Mouse (Mus musculus) forebrain, embryonic 13.5 days (tissue): ENCODE results near the gene Rab3gap2. TPM values are rescaled to one million over a fixed set of nuclear protein-coding genes. Genes with fewer than 3 reads are reported as not detected.
"Not testable (repeated sequence)": the region's sequence is repeated elsewhere in the genome, so short reads cannot be mapped to it uniquely, and the experiment has no call there.

Experiments
- ATAC-seq: fragments of 200-750 bp; cut with Nextera tagmentation; 2 replicates; pipeline ENCODE4 v1.8.0; 2017
- H3K27ac ChIP-seq: fragments of 300-500 bp; sonication (generic); 2 replicates; pipeline ENCODE4 v1.5.1; 2015; ENCODE audit warnings: inconsistent platforms, mild to moderate bottlenecking, moderate library complexity
- H3K27me3 ChIP-seq: fragments of 300-500 bp; sonication (generic); 2 replicates; pipeline ENCODE4 v1.6.1; 2015; ENCODE audit warnings: mild to moderate bottlenecking, inconsistent platforms
- H3K36me3 ChIP-seq: fragments of 300-500 bp; sonication (generic); 2 replicates; pipeline ENCODE4 v1.6.1; 2015; ENCODE audit warnings: mild to moderate bottlenecking, inconsistent platforms; ENCODE audit not compliant: poor library complexity, severe bottlenecking
- H3K4me1 ChIP-seq: fragments of 300-500 bp; sonication (generic); 2 replicates; pipeline ENCODE4 v1.6.1; 2015; ENCODE audit warnings: inconsistent platforms
- H3K4me2 ChIP-seq: fragments of 300-500 bp; sonication (generic); 2 replicates; pipeline ENCODE4 v1.6.1; 2015; ENCODE audit warnings: inconsistent platforms, mild to moderate bottlenecking, moderate library complexity
- H3K4me3 ChIP-seq: fragments of 300-500 bp; sonication (generic); 2 replicates; pipeline ENCODE4 v1.5.1; 2015; ENCODE audit warnings: mild to moderate bottlenecking, inconsistent platforms
- H3K9ac ChIP-seq: fragments of 300-500 bp; sonication (generic); 2 replicates; pipeline ENCODE4 v1.6.1; 2015; ENCODE audit warnings: mild to moderate bottlenecking, inconsistent platforms
- H3K9me3 ChIP-seq: fragments of 300-500 bp; sonication (generic); replicated peaks from 2 replicates; pipeline ENCODE4 v1.6.1; 2016; ENCODE audit warnings: inconsistent platforms
- WGBS: fragments of 180-500 bp; shearing (Covaris S2); methylation state at CpG from one replicate; pipeline ENCODE4 v1.1.7; 2015; 5-methylcytosine and 5-hydroxymethylcytosine counted together
- polyA plus RNA-seq: library from polyadenylated mRNA; unstranded; fragments of >200 nt; fragmentation: Nextera tagmentation; extraction: Ambion mirVana; gene quantifications from 2 replicates; pipeline ENCODE4 v1.2.1, GENCODE M21; 2015

Gene Rab3gap2
- polyA plus RNA-seq, 1 experiment from 2014 or later: 19.3 TPM

DNA sequence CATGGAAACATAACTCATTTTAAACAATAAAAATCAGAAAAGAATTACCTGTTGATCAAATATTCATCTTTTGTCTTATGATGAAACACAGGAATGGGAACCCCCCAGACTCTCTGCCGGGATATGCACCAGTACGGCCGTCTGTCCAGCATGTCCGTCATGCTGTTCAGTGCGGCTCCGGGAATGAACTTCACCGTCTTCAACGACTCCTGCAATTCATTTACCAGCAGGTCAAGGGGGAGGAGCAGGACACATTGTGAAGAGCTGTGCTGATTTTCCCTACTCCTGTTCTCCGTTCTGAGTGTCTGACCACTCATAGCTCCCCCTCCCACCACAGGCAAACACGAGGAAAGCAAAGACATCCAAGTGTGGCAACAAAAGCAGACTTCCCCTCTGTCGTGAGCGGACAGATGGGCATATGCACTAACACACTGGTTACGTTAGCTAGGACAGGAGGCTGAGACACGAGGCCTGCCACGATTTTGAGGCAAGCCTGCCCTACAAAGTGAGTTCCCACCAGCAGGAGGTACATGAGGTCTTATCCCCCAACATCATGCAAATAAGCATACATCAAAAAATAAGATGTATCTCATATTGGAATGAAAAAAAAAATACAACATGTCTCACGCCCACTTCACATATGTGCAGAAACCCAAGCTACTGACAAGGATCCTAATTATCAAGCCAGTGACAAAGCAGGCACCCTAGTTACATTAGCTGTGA is 112.1 kb downstream of the Rab3gap2 start:
- Histone ChIP-seq H3K9ac (no peak overlapping the region), H3K36me3 (peaks cover 85% of the 10 kb centered on the region), H3K4me2 (no peak overlapping the region), H3K4me1 (no peaks in the 10 kb centered on the region), H3K4me3 (no peak overlapping the region), H3K27me3 (no peaks in the 10 kb centered on the region), H3K27ac (no peak overlapping the region), H3K9me3 (no peaks in the 10 kb centered on the region)
- 89% methylated on average over 16 of the region's 16 CpGs for WGBS
- ATAC-seq: no peak

DNA sequence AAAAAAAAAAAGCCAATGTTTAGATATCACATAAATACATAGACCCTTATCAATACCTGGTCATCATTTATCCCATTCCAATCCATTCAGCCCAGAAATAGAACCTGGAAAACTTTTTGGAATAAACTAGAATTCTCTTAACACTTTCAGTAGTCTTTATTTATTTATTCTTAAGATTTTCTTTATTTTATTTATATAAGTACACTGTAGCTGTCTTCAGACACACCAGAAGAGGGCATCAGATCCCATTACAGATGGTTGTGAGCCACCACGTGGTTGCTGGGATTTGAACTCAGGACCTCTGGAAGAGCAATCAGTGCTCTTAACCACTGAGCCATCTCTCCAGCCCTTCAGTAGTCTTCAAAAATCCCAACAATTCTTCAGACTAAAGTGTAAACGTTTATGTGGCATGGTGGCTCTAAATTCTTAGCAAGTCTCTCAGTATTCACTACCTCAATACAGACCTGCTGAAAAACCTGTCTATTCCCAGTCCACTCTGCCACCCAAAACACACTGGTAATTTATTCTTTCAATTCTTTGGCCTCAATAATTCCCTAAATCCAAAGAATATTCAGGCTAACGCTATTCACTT is 123.9 kb downstream of the Rab3gap2 start:
- WGBS: 55% methylated on average over 3 of the region's 3 CpGs
- Histone ChIP-seq H3K4me1 (peaks cover 19% of the 10 kb centered on the region), H3K36me3 (peaks cover 42% of the 10 kb centered on the region), H3K4me2 (peak overlapping the region; percentile 77), H3K4me3 (peak overlapping the region; percentile 76)
- H3K9me3 ChIP-seq, H3K9ac ChIP-seq, H3K27me3 ChIP-seq, H3K27ac ChIP-seq, ATAC-seq: not testable (repeated sequence)

DNA sequence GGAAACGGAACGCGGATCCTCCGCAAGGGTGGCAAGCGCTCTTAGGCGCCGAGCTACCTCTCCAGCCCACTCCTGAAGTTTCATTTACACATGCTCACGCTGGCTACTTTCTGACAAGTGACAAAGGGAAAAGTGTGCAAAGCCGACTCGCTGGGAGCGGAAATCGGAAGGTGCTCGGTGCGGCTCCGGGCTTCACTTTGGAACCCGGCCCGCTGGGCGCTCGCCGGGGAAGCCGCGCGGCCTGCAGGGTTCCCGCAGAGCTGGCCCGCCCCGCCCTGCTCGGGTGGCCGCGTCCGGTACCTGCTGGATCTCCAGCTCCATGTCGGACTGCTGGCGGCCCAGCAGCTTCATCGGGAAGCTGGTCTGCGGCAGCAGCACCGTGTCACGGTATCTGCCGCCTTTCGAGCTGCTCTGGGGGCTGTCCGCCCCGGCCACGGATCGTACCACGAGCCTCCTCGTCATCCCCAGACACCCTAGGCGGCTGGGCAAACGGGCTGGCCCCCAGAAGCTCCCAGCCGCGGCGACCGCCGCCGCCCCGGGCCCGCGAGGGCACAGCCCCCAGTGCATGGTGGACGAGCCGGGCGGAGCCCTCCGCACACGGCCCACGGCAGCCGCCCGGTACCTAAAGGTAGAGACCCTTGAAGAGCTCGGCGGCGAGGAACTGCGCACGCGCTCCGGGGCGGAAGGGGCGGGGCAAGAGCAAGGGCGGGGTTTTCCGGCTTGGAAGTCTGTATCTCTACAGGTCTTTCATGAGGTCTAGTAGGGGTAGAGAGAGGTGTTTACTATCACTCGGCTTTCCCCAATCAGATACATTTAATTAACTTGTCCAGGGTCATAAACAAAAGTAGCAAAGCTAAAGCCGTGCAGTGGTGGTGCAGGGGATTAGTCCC is 125.0 kb downstream of the Rab3gap2 start, which contains the start of gene Iars2:
Gene Iars2 (minus strand): TSS at position 676 of the 890 bp plus-strand sequence.
- Histone ChIP-seq H3K4me1 (peaks cover 30% of the 10 kb centered on the region), H3K4me3 (peak within 1 kb of the TSS; percentile 76), H3K9me3 (no peaks in the 10 kb centered on the region), H3K9ac (peak within 1 kb of the TSS; percentile 84), H3K4me2 (peak within 1 kb of the TSS; percentile 77), H3K36me3 (peaks cover 31% of the 10 kb centered on the region), H3K27me3 (no peaks in the 10 kb centered on the region), H3K27ac (peak within 1 kb of the TSS; percentile 89)
- ATAC-seq: peak; percentile 90
- under 1% methylated on average over 73 of the region's 76 CpGs for WGBS

DNA sequence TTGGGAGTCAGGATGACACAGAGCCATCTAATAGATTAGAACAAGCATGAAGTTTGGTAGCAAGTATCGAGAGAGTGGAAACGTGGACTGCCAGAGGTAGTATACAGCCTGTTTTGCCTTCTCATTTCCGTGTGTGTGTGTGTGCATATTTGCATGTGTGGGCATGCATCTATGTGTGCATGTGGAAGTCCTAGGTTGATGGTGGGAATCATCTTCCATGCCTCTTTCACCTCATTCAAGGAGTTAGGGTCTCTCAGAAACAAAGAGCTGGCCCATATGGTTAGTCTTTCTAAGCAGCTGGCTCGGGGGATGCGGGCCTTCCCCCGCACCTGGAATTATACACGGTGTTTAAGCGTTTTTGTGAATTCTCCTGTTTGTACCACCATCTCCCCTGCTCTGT is 125.9 kb downstream of the Rab3gap2 start:
- Histone ChIP-seq H3K27me3 (no peaks in the 10 kb centered on the region), H3K9ac (no peak overlapping the region), H3K4me3 (no peak overlapping the region), H3K36me3 (peaks cover 23% of the 10 kb centered on the region), H3K4me1 (peaks cover 39% of the 10 kb centered on the region), H3K4me2 (peak overlapping the region; percentile 77), H3K9me3 (no peaks in the 10 kb centered on the region), H3K27ac (no peak overlapping the region)
- no peak for ATAC-seq
- whole genome bisulfite sequencing: 92% methylated on average over 8 of the region's 8 CpGs

DNA sequence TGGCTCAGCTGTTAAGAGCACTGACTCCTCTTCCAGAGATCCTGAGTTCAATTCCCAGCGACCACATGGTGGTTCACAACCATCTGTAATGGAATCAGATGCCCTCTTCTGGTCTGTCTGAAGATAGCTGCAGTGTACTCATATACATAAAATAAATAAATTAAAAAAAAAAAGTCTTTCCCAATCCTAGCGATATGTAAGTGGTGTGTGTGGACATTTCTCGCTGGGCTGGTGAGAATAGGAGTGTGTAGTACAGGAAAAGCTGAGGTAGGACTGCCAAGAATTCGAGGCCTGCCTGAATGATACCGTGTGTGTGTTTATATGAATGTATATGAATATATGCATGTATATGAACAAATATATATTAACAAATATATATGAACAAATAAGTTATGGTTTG is 127.4 kb downstream of the Rab3gap2 start:
- peak overlapping the region; percentile 71 for H3K4me2 ChIP-seq
- H3K9me3 ChIP-seq: no peaks in the 10 kb centered on the region
- ATAC-seq: no peak
- peaks cover 10% of the 10 kb centered on the region for H3K36me3 ChIP-seq
- H3K27ac ChIP-seq: no peak overlapping the region
- WGBS: 57% methylated on average over 5 of the region's 5 CpGs
- no peak overlapping the region for H3K9ac ChIP-seq
- H3K27me3 ChIP-seq: no peaks in the 10 kb centered on the region
- H3K4me3 ChIP-seq: no peak overlapping the region
- peaks cover 50% of the 10 kb centered on the region for H3K4me1 ChIP-seq

DNA sequence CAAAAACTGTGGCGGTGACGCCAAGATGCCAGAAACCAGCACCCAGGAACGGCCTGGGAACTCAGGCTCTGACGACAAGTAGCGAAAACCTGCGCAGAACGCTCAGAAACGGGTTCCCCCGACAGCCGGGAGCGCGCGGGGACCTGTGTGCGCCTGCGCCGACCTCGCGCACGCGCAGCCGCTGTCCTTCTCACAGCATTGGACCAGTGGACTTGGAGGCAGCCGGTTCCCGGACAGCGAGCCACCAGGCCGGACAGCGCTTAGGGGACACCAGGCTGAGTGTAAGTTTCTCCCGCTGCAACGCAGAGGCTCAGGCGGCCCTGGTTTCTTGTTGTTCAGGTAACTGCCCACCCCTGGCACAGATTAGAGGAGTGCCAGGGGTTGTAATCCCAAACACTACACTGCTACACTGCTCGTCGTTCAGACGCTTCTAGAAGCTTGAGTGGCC is 128.1 kb downstream of the Rab3gap2 start, which contains the start of gene Bpnt1:
Gene Bpnt1 (plus strand): TSS at position 167 of the 448 bp plus-strand sequence.
- Histone ChIP-seq H3K9me3 (no peaks in the 10 kb centered on the region), H3K4me2 (peak within 1 kb of the TSS; percentile 71), H3K4me3 (peak within 1 kb of the TSS; percentile 73), H3K36me3 (peaks cover 4% of the 10 kb centered on the region), H3K9ac (peak within 1 kb of the TSS; percentile 82), H3K4me1 (peaks cover 53% of the 10 kb centered on the region), H3K27me3 (no peaks in the 10 kb centered on the region), H3K27ac (peak within 1 kb of the TSS; percentile 78)
- under 1% methylated on average over 32 of the region's 32 CpGs for WGBS
- ATAC-seq: peak; percentile 84

DNA sequence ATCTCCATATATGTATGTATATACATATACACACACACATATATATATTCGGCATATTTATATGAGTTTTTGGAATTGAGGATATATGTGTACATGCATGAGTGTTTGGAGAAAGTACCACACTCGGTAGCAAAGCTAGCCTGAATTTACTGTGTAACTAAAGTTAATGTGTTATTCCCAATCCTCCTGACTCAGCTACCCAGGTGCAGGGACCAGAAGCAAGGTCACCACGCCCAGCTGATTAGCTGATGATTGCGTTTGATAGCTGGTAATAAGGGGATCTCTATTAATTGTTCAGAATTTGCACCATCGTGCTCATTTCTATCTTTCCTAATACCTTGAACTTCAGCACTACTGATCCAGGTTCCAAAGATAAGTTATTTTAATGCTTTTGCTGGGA is 129.7 kb downstream of the Rab3gap2 start:
- no peak overlapping the region for H3K27ac ChIP-seq

DNA sequence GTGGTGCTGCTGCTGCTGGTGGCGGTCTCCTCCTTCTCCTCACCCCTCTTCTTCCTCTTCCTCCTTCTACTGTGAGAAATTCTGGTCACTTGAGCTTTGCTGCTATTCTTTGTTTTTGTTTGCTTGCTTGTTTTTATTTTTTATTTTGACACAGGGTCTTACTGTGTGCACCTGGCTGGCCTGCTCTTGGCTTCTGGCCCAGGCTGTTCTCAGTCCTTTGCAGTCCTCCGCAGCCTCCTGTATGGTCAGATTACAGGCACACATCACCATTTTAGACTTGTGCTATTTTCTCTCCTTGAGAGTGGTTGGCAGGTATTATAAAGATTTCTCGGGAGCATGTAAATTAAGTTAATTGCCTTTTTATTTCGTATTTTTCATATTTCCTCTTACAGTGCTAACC is 130.2 kb downstream of the Rab3gap2 start:
- 88% methylated on average over 4 of the region's 4 CpGs for WGBS
- Histone ChIP-seq H3K4me3 (no peak overlapping the region), H3K36me3 (peaks cover 8% of the 10 kb centered on the region), H3K4me1 (peaks cover 47% of the 10 kb centered on the region), H3K9ac (peak overlapping the region; percentile 40; the same call in 1 of the 2 replicates), H3K27ac (no peak overlapping the region), H3K27me3 (no peaks in the 10 kb centered on the region), H3K4me2 (no peak overlapping the region), H3K9me3 (no peaks in the 10 kb centered on the region)
- no peak for ATAC-seq

More for the DNA sequence above, 129.7 kb downstream of the Rab3gap2 start:
- H3K4me2 ChIP-seq: no peak overlapping the region
- H3K4me1 ChIP-seq: peaks cover 47% of the 10 kb centered on the region
- 94% methylated on average over 5 of the region's 5 CpGs for WGBS
- H3K4me3 ChIP-seq: no peak overlapping the region
- H3K9me3 ChIP-seq: no peaks in the 10 kb centered on the region
- H3K36me3 ChIP-seq: peaks cover 3% of the 10 kb centered on the region
- H3K9ac ChIP-seq: peak overlapping the region; percentile 40; the same call in 1 of the 2 replicates
- H3K27me3 ChIP-seq: no peaks in the 10 kb centered on the region
- no peak for ATAC-seq

DNA sequence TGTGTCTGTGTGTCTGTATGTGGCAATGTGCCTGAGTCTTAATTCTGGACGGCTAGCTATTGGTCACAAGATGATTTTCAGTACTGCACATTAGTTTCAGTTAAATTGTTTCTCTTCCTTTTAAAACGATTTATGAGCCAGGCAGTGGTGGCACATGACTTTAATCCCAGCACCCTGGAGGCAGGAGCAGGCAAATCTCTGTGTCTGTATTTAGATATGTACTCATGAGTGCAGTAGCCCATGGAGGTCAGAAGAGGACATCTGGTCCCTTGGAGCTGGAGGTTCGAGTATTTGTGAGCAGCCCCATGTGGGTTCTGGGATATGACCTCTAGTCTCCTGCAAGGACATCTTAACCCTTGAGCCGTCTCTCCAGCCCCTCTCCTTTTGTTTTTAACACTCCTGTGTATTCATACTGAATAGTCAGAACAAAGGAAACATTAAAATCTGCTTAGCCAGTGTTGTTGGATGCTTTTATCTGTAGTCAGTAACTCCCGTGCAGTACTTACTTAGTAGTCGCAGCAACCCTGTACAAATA is 131.4 kb downstream of the Rab3gap2 start:
- Histone ChIP-seq H3K9ac (no peak overlapping the region), H3K4me1 (peaks cover 39% of the 10 kb centered on the region), H3K36me3 (peaks cover 17% of the 10 kb centered on the region), H3K27me3 (no peaks in the 10 kb centered on the region), H3K27ac (no peak overlapping the region), H3K4me3 (no peak overlapping the region), H3K4me2 (no peak overlapping the region), H3K9me3 (no peaks in the 10 kb centered on the region)
- 65% methylated on average over 6 of the region's 6 CpGs for WGBS
- no peak for ATAC-seq
